Mouse (Mus musculus): ENCODE data around the gene Zzef1.

DNA sequence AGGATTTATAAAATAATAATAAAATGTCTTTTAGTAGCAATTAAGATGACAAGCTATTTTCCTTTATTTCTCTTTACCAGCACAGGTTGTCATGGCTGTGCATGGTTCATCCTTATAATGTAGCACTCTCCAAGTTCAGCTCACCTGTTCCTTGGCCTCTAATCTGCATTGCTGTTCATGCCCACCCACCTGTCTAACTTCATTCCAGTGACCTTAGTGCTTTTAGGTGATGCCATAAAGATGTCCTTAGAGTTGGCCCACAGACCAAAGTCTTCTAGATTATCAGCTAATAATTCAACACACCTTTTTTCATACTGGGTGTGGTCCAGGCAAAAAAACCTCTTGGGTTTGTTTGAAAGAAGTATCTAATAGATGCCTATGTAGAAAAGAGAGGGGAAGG is 5.2 kb downstream of the Zzef1 start:
- TF ChIP-seq CTCF (conservative IDR thresholded peaks at IDR 0.05; ENCODE audit: low read length) (no peak), POU5F1 (IDR thresholded peaks at IDR 0.05; ENCODE audit: borderline replicate concordance, low read length) (no peak), NANOG (IDR thresholded peaks at IDR 0.05; ENCODE audit: borderline replicate concordance, low read length) (no peak)

Data from E14TG2a.4 (cell line).